Mouse (Mus musculus) R1 (cell line): ENCODE measurements at regions not wholly inside any gene's neighbourhood (a gene's known extent, or its start where the extent isn't known, plus 50 kb on each side); places are given as distances from the start of the nearest gene placed in this dataset.
"Not testable (repeated sequence)": the region's sequence is repeated elsewhere in the genome, so short reads cannot be mapped to it uniquely, and the experiment has no call there.

Source experiments
- DNase-seq: peaks from one replicate; pipeline ENCODE4 v3.0.0-alpha.2; 2018; ENCODE audit warnings: low read depth, low spot score

DNA sequence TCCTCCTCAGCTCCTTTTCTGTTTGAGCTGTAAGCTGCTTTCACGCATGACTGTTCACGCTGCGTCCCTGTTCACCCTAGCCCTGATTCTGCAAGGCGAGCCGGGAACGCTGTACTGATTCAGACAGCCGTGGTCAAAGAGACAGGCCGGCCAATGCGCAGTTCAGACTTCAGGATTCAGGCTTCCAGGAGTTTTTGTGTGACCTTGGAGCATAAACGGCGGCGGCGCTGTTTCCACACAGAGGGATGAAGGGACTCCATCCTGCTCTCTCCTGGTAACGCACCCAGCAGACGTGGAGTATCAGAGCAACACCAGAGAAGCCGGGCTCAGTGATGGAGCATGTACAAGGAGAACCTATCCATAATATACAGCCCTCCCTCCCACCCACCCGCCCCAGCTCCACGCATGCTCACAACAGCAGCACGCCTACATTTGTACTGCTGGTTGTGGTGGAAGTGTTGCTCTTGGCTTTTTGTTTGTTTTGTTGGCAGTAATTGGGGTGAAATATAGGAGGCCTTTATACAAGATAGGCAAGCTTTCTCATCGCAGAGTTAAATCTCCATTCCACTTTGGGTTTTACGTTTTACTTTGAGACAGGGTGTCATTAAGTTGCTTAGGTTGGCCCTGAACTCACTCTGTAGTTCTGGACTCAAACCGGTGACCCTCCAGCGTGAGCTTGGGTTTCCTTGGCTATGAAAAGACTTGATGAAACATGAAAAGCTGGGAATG, 98.6 kb upstream of the Cpsf6 start:
- DNase-seq, result peak; percentile 49

DNA sequence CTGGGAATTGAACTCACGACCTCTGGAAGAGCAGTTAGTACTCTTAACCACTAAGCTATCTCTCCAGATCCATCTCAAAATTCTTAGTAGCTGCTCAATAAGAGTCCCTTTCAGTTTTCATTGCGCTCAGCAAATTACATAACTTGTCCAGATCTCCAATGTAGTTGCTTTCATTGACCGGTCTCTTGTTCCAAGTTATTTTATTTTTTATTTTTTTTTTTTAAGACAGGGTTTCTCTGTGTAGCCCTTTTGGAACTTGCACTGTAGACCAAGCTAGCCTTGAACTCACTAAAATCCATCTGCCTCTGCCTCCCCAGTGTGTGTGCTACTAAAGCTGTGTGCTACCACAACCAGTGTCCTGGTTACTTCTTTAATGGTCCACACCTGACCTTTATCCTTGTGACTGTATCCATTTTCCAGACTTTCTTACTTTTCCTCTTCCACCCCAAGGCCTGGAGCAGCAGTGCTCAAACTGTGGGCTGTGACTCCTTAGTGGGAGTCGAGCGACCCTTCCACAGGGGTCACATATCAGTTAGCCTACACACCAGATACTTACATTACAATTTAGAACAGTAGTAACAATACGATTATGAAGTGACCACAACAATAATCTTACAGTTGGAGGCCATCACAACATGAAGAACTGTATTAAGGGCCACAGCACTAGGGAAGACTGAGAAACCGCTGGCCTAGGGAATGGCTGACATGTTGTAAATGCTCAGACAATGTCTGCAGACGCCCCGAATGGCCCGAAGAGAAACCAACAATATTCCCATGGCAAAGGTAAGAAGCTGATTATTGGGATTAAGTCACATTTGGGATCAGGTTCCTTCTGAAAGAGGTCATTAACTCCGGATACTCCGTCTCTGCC, 97.8 kb upstream of the Cpsf6 start:
- no peak for DNase-seq

DNA sequence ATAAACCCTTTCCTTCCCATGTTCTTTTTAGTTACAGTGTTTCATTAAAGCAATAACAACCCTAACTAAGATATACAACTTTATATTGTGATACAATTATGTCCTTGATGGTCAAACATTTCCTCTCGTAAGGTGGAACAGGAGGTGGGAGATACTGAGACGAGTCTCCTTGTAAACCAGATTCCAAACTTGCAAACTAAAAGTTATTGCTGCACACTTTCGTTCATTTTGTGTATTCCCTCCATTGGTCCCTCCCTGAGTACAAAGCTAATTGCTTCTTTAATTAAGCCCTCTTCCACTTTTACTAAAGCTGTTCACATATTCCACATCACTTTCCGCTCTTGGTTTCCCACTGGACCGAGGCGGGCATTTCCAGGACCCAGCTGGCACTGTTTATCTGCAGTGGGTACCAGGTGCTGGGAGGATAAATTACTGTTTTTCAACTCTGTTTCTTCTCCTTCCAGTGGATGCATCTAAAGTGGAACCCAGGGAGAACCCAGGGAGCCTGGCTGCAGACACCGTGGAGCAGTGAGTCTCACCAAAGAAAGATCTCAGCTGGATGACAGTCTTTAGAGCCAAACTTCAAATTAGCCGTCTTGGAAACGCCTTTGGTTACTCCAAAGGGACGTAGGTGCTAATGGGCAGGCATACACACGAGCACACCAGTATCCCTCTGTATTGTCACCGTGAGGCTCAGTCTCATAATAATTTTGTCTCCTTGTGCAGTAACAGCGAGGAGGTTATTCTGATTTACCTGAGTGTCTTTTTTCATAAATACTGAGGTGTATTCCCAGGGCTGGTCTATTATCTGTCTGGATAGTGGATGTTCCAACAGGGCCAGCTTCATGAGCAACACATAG, 95.5 kb upstream of the Cpsf6 start:
- DNase-seq, result no peak

DNA sequence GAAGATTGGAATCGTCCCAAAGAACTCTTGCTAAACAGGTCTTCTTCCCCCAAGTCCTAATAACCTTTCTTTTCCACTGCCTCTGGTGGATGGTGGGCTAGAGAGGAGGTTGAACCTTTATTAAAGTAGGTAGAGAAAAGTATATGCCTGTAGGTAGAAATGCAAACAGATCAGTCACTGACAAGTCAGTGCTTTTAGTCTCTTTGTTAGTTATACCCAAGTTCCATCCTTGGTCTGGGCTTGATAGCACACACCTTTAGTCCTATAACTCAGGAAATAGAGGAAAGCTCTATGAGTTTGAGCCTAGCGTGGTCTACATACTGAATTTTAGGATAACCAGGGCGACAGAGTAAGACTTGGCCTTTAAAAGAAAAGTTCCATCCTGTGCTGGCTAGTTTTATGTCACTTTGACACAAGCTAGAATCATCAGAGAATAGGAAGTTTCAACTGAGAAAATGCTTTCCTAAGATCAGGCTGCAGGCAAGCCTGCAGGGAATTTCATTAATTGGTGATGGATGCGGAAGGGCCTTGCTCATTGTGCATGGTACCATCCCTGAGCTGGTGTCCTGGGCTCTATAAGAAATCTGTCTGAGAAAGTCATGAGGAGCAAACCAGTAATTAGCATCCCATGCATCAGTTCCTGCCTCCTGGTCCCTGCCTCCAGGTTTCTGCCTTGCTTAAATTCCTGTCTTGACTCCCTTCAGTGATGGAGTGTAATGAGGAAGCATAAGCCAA, 94.7 kb upstream of the Cpsf6 start:
- no peak for DNase-seq

DNA sequence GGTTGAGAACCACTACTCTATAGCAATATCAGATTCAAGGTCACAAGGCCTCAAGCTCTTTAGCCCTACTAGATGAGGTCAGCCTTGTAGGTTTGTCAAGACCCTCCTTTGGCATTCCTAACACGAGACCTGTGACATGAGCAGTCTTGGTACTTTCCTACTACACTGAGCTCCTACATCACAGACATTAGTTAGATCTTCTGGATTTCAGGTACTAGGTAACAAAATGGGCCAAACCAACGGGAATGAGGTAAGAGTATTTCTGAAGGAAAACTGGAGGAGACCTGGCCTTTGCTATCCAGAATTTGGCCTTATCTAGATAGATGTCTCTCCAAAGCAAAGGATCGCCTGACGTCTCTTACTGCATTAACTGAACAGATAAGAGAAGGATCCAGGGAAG, 93.7 kb upstream of the Cpsf6 start:
- no peak for DNase-seq

DNA sequence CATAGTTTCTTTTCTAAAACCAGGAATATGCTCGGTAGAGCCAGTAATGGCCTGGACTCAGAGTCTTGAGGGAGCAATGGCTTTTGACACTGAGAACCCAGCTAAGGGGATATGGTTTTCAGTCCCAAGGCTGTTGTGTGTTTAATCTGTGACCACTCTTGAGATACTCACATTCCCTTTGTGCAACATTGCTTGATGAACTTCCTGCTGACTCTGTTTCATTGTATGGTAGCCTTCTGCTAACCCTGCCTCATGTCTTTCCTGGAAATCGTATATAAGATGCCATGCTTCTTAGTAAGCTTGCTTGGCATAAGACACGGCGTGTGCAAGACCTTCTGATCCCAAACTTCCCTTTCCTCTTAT, 92.7 kb upstream of the Cpsf6 start:
- DNase-seq, result no peak

DNA sequence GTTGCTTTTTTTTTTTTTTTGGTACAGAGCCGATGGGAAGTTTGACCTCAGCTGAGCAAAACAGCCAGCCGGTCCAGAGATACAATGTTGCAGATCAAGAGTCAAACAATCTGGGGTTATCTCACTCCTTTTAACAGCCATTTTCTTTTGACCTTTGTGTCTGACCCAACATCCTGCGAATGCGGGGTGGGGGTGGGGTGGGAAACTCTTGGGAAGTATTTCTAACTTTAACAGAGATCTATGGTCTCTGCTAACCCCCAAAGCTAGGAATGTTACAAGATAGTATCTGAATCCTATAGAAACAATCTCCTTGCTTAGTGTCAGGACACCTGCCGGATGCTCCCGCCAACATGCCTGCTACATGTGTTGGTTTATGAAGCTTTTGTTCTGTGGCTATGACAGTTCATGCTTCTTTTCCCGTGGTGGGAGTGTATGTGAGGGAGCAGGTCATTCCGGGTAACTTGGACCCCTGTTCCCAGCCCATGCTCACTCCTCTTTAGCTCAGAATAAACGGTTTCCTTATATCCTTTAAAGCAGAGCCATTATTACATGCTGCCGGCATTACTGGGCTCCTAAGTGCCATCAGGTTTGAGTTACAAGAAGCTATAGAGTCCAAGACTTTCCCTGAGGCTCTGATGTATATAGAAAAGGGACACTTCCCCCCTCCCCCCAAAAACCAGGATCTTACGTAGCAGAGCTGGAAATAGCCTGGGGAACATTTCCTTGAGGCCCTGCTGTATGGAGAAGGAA, 92.2 kb upstream of the Cpsf6 start:
- no peak for DNase-seq

DNA sequence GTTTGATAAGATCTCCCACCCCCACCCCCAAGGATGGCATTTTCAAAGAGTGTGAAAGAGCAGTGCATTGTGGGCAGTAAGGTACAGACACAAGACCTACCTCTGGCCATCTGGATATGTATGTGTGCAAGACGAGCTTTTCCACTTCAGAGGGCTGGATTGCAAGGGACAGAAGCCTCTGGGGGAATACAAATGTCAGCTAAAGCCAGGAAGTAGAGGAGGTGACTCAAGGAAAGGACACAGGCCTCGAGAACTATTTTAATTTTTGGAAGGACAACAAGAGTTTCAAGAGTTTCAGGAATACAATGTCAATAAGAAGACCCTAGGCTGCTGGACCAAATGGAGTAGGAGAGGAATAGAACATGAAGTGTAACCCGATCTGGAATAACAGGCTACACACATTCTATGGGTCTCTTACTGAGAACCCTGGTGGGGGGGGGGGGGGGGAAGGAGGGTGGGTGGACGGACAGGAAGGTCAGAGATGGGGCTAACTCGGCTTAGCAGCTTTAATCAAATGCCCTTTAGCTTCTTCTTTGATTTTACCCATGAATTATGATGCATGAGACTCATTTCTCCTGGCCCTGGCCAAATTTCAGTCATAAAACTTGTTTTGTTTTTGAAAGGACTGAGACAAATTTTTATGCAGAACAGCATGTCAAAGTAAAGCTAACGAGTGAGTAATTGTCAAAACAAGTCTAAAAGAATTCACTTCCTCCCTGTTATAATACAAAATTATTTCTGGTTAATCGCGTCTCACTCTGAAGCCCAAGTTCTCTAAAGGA, 91.4 kb upstream of the Cpsf6 start:
- DNase-seq, result no peak

DNA sequence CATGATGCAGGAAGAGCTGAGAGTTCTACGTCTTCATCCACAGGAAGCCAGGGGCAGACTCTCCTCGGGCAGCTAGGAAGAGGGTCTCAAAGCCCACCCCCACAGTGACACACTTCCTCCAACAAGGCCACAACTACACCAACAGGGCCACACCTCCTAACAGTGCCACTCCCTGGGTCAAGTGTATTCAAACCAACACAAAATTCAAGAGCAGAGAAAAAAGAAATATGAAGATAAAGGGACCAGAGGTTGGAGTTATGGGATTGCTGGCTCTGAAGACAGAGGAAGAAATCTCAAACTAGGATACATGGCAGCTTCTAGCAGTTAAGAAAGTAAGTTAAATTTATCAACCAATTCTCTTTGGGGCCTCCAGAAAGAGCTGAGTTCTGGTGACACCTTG, 90.7 kb upstream of the Cpsf6 start:
- DNase-seq, result no peak

DNA sequence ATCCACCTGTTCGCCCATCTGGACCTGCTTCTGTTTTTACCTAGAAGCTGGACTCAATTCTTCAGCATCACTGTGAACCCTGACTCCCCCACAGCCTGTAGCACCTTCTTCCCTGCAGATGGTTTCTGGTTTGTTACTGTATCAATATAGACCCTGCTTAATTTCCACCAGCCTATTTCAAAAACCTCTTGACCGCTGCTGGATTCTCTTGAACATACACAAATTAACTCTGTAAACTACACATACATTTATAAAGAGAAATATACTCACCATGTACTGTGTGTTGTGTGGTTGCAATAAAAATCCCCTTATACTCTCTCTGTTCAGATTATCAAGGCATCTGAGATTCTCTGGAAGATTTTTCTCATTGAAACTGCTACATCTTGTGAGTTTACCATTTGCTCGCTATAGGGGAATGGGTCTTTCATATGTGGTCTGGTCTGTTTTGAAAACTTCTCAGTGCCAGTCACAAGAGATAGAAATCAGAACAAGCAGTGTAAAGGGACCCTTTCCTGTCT, 89.8 kb upstream of the Cpsf6 start:
- DNase-seq, result no peak

DNA sequence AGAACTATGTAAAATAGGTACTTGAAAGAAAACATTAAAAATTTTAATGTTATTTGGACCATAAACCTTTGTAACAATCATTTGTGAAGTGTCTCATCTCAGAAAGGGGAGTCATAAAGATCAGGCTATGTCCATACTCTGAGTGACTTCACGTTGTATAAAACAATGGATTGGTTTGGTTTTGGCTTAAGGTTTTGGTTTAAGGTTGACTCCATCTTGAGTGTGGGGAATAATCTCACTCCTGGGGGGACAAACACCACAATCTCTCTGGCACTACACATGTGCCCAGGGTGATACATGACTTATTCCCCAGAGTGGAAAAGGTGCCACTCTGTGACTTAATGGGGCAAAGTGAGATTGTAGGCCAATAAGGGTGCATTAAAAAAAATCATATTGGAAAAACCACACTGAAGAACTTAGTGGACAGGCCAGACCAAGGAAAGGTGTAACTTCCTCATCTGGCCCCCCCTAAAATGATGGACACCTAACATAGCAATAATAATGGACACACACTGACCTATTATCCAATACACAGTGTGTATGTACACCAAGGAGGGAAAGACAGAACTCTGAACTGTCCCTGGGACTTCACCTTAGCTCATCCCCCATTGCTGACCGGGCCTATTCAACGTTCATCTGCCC, 89.2 kb upstream of the Cpsf6 start:
- DNase-seq, result no peak

DNA sequence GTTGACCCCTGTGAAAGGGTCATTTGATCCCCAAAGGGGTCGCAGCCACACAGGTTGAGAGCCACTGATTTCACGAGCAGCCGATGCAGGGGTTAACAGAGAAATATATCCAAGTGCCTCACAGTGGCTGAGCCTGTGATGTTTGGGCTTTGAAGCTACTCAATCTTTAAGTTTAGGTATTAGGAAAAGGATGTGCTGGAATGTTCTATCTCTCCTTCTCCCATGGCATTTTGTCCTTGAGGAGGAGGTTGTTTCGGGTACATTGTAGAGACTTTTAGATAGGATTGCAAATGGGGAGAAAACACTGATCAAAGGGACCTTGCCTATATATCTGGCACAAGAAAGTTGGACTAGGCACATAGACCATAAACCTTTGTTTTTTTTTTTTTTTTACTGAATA, 88.6 kb upstream of the Cpsf6 start:
- no peak for DNase-seq

DNA sequence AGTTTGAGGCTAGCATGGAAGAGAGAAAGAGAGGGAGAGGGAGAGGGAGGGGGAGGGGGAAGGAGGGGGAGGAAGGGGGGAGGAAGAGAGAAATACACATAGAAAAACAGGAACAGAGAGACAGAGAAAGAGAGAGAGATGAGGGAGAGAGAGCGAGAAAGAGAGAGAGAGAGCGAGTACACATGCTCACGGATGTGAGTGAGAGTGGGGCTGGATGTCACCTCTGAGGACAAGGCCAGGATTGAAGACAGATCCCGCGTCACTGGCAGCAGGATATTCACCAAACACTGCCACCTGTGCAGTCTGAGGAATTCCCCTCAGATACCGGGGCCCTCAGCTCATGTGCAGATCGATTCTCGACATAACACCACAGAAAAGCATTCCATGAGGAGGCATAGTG, 87.3 kb upstream of the Cpsf6 start:
- DNase-seq, result no peak

DNA sequence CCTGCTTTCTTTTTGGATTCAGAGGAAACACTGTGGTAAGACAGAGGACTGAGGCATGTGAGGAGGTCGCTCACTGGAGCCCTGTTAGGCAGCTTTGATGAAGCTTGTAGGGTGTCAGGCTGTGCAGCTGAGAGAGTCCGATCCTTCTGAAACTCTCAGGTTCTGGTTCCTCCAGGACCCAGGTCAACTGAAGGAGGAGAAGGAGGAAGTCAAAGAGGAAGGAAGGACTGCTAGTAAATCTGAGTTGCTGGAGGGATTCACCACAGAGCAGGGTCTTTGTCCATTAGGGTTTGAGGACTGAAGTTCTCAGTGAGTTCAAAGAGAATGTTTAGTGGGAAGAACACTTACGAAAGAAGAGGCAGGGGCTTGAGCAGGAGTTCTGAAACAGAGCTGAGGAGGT, 86.6 kb upstream of the Cpsf6 start:
- no peak for DNase-seq

DNA sequence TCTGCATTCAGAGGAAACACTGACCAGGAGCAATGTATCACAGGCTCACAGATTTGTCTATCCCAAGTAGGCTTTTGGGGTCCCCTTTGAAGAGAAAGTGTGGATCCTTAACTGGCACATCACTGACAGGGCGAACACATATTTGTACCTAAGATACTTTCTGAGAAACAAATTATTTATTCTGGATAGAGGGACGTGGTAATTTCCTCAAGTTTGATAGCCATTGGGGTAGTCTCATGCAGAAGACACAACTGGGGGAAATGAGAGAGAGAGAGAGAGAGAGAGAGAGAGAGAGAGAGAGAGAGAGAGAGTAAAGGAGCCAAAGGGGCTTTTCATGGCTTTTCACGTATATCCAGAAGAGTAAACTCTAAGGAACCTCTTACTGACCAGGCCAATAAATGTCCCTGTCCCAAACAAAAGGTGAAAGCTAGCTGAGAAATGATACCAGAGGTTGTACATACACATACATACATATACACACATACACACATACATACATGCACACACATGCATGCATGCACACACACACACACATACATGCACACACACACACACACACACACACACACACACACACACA, 85.9 kb upstream of the Cpsf6 start:
- no peak for DNase-seq

DNA sequence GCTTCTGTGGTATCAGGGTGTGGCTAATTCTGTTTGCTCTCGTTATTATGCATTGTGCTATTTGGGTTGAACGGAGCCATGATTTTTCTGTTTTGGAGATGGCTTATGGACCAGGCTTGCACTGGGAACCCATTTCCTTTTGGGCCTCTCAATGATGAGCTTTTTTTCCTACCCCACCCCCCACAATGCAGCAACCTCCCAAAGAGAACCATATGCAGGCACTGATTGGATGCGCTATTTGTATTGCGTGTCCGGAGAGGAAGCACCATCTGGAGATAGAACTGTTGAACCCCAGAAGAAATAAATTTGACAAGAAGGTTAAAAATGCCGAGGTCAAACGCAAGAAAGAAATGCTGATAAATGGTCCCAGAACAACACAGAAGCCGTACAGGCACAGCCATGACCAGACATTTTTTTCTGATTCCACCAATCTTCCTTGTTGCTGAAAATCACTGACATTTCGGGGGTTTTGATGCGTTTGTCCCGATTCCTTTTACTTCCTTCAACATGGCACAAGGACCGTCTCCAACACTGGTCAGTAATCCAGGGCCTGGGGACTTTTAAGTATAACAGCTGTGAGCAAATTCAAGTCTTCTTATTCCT, 85.3 kb upstream of the Cpsf6 start:
- no peak for DNase-seq

DNA sequence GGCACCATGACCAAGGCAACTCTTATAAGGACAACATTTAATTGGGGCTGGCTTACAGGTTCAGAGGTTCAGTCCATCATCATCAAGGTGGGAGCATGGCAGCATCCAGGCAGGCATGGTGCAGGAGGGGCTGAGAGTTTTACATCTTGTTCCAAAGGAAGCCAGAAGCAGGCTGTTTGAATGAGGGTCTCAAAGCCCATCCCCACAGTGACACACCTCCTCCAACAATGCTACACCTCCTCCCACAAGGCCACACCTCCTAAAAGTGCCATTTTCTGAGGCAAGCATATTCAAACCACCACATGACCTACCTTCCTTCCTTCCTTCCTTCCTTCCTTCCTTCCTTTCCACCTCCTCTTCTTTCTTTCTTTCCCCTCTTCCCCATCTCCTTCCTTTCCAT, 84.5 kb upstream of the Cpsf6 start:
- not testable (repeated sequence) for DNase-seq

DNA sequence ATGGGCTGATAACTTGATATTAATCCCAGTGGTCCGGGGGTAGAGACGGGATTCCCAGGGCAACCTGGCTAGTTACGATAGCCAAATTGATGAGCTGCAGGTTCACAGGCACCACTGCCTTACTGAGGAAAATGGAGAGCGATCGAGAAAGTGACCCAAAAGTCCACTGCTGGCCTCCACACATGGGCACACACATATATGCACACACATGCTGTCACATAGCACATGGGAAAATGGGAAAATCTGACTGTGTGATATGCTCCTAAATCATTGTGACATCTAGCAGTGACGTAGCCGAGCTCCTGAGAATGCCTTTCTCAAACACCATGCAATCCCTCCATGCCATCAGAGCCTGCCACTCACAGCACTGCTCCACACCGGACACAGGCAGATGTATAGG, 83.8 kb upstream of the Cpsf6 start:
- DNase-seq, result no peak

DNA sequence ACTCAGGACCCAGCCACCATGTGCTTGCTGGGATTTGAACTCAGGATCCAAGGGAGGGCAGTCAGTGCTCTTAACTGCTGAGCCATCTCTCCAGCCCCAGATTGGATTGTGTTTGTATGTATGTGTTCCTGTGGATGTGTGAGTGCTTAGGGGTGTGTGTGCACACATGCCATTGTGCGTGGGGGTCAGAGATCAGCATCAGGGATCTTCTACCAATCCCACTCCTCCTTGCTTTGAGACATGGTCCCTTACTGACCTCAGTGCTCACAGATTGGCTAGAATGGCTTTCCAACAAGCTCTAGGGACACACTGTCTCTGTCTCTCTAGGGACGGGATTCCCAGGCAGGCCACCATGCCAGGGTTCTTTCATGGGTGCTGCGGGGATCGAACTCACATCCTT, 83.1 kb upstream of the Cpsf6 start:
- DNase-seq, result no peak
